ENCODE assay signal across 19 mouse cellular contexts in the genomic region with DNA sequence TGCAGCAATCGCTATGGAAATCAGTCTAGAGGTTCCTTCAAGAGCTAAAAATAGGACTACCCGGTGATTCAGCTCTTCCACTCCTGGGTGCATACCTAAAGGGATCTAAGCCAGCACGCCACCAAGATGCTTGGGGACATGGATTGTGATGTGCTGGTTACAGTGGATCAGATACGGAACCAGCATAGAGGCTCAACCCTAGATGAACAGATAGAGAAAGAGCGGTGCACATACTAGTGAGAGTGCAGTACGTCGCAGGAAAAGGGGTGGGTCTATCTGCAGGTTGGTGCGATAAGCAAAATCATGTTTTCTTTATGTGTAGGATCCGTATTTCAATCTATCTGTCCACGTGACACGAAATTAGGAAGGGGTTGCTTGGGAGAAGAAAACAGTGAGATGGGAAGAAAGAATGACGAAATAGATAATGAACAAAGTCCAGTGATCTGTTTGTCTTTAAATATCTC.
A peak's percentile ranks its signal among the peaks of the same experiment; 100 is the strongest.
DNase-seq lines count a peak whose midpoint lies in the region; ATAC-seq lines count a peak whose summit lies in the region.
"Had no signal": no experiment of that assay in that cellular context is flagged by ENCODE, and none has a peak within 500 bp of the region (broad histone marks: within the 10 kb centered on the region; RNA-seq: fewer than 3 reads in every experiment).

No protein-coding gene starts in this region.

- DNase-seq in frontal cortex, adult 2 months (ENCODE audit: extremely low spot score in 1 of 2, low spot score in 1 of 2): no peak
- no peak for DNase-seq in heart, postnatal 14 days
- DNase-seq in adrenal gland, postnatal 25 days: no peak
- DNase-seq in adrenal gland, adult 8-10 months: no peak
- DNase-seq: cerebellum, postnatal 14 days; layer of hippocampus, adult 9-11 months; lung, adult 18-20 months; thymus, postnatal 14 days had no signal

- no peaks in the 10 kb centered on the region for H3K9me3 ChIP-seq in heart, embryonic 14.5 days (ENCODE audit: control insufficient read depth, low read length)
- H3K9me3 ChIP-seq: hindbrain, embryonic 13.5 days; limb, embryonic 13.5 days; midbrain, embryonic 10.5 days; stomach, embryonic 15.5 days had no signal

- no peak overlapping the region for H3K4me3 ChIP-seq in heart, embryonic 14.5 days (ENCODE audit: control insufficient read depth in 1 of 2, insufficient read depth in 1 of 2, low read depth in 1 of 2, low read length in 2 of 2)
- H3K4me3 ChIP-seq: hindbrain, embryonic 13.5 days; limb, embryonic 13.5 days; midbrain, embryonic 10.5 days; stomach, embryonic 15.5 days had no signal

- 55% methylated on average over 12 of the region's 12 CpGs for WGBS in heart, embryonic 14.5 days

- no peak overlapping the region for H3K9ac ChIP-seq in heart, embryonic 14.5 days (ENCODE audit: low read length)
- H3K9ac ChIP-seq: hindbrain, embryonic 13.5 days; limb, embryonic 13.5 days; stomach, embryonic 15.5 days had no signal

- peak overlapping the region in 1 of 2 experiments; percentile 35; a peak in 1 of 4 replicates for H3K27ac ChIP-seq in heart, embryonic 14.5 days (replicated peaks in 1 of 2; ENCODE audit: control insufficient read depth in 1 of 2, insufficient read depth in 1 of 2, low read depth in 2 of 2, low read length in 2 of 2)
- H3K27ac ChIP-seq: hindbrain, embryonic 13.5 days; kidney, postnatal 0 days; limb, embryonic 13.5 days; midbrain, embryonic 10.5 days; stomach, embryonic 15.5 days had no signal

- ATAC-seq in frontal cortex, adult (ENCODE audit: low TSS enrichment): 0 out of 2 replicates have a peak, but pooled peaks have one; percentile 4
- no peak; the same call in 1 of the 2 replicates for ATAC-seq in heart, embryonic 14.5 days (ENCODE audit: insufficient number of reproducible peaks, insufficient read depth, low FRiP score, low read depth)
- peak; percentile 48 for ATAC-seq in CD4-positive, CD25-positive, alpha-beta regulatory T cell, adult 4 months
- peak; percentile 53 for ATAC-seq in inflammation-experienced regulatory T-cells, adult 6 months
- ATAC-seq: intestine, postnatal 0 days; Patski had no signal

- H3K36me3 ChIP-seq in heart, embryonic 14.5 days (ENCODE audit: control insufficient read depth, insufficient read depth, low read length): no peaks in the 10 kb centered on the region
- H3K36me3 ChIP-seq: hindbrain, embryonic 13.5 days; limb, embryonic 13.5 days; midbrain, embryonic 10.5 days; stomach, embryonic 15.5 days had no signal

- intact Hi-C loops in heart, postnatal 14 days (cut with DNase I): loop anchor here (5.0 kb wide), 1 partner anchor 89 kb away; no protein-coding TSS in a partner anchor

- H3K4me1 ChIP-seq in heart, embryonic 14.5 days (ENCODE audit: control insufficient read depth in 2 of 2, insufficient read depth in 2 of 2, low read length in 2 of 2): peaks cover 17 to 42% of the 10 kb centered on the region in 2 experiments
- H3K4me1 ChIP-seq: hindbrain, embryonic 13.5 days; stomach, embryonic 15.5 days had no signal

- H3K27me3 ChIP-seq in heart, embryonic 14.5 days (ENCODE audit: control insufficient read depth, insufficient read depth, low read length): no peaks in the 10 kb centered on the region
- H3K27me3 ChIP-seq: hindbrain, embryonic 13.5 days; limb, embryonic 13.5 days; Patski; stomach, embryonic 15.5 days had no signal

- peak overlapping the region; percentile 10; the same call in 1 of the 2 replicates for H3K4me2 ChIP-seq in heart, embryonic 14.5 days (ENCODE audit: low read length)
- H3K4me2 ChIP-seq: hindbrain, embryonic 13.5 days; limb, embryonic 13.5 days; stomach, embryonic 15.5 days had no signal
